Mouse (Mus musculus) gastrocnemius, adult 8-10 months (tissue): ENCODE results near the gene Rdh13. TPM values are rescaled to one million over a fixed set of nuclear protein-coding genes. Genes with fewer than 3 reads are reported as not detected.
"Not testable (repeated sequence)": the region's sequence is repeated elsewhere in the genome, so short reads cannot be mapped to it uniquely, and the experiment has no call there.

Experiments used
- DNase-seq, 2 experiments: peaks; one replicate each; pipeline ENCODE4 v3.0.0; 2022; ENCODE audit warnings: low spot score in 2 of 2
- microRNA-seq: library from miRNA; unstranded; fragments of <30 nt; microRNA quantifications from one replicate; pipeline ENCODE4 v1.2.0, GENCODE M21; 2022
- total RNA-seq, 4 experiments: library from RNA; stranded (reverse); gene quantifications; 2 replicates each; pipeline ENCODE4 v1.2.4; 2022

Rdh13 gene
- total RNA-seq, 4 experiments from 2014 or later, result 12.2 to 17.6 (median 14.3) TPM

DNA sequence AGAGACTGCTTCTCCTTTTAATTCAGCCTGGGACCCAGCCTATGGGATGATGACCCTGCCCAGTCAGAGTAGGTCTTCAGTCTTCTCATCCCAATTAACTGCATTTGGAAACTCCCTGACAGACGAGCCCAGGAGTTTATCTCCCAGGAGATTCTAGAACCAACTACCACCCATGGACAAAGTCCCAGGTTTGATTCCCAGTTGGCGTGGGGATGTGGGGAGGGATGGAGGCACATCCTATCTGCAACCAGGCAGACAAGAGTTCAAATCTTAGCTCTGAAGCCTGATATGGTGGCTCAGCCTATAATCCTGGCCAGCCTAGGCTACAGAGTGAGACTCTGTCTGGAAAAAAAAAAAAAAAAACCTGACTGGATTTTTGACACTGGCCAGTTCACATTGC lies 7.7 kb downstream of the Rdh13 start:
- DNase-seq, result no peak

DNA sequence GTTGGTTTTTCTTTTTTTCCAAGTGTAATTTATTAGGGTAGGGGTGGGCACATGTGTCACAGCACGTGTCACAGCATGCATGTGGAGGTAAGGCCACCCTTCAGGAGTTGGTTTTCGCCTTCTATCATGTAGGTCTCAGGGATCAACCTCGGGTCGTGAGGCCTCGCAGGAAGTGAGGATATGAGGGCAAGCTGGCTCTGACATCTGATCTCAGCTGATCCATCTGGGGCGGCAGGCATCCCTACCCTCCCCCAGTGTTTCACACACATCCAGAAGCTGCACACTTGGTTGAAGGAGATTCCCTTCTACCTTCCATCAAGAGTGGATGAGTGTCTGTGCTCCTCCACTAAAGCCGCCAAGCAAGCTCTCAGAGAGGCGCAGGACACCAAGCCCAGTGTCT lies 13.4 kb downstream of the Rdh13 start:
- no peak for DNase-seq

DNA sequence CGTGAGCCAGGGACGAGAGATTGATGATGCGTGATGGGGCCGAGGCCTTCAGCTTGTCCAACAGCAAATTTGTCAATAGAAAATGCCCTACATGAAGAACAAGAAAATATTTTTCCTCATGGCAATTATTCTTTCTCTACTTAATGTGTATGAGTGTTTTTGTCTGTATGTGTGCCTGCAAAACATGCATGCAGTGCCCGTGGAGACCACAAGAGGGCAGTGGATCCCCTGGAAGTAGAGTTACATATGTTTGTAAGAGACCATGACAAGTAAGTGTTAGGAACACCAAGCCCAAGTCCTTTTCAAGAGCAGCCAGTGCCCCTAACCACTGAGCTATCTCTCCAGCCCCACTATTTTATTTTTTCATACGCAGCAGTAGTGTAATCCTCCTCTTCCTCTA lies 13.9 kb downstream of the Rdh13 start:
- peak; percentile 44 to 49 for DNase-seq

- DNase-seq, result no peak
Observed at GRCm38 (mm10) chr7:4430246-4430844, 15.1 kb downstream of the Rdh13 start.

DNA sequence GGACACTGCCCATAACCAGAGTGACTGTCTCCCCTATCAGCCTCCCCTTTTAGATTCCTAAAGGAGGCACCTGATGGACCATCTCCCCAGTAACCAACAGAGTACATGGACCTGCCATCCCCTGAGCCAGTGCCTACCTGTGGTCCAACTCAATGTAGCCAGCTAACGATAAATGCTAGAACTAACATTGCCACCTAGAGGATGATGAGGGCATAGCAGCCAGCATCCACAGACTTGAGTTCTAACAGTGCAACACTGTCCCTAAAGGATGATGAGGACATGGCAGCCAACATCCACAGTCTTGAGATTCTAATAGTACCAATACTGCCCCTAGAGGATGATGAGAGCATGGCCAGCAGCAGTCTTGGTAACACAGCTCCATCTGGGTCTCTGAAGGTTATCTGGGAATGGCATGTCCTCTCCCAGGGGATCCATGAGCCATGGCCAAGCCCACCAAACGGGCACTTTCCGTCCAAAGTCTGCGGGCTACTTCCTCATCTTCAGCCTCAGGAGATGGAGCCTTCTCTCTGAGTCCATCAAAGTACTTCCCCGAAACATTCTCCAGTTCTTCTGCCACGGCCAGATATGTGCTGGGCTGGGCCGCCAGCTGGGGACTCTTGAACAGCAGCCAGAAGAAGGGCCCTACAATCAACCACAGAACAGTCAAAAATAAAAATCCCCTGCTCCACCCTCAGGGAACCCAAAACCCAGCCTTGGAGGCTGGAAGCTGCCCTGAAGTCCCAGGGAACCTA lies 18.1 kb downstream of the Rdh13 start:
- DNase-seq, result peak; percentile 79 to 82

DNA sequence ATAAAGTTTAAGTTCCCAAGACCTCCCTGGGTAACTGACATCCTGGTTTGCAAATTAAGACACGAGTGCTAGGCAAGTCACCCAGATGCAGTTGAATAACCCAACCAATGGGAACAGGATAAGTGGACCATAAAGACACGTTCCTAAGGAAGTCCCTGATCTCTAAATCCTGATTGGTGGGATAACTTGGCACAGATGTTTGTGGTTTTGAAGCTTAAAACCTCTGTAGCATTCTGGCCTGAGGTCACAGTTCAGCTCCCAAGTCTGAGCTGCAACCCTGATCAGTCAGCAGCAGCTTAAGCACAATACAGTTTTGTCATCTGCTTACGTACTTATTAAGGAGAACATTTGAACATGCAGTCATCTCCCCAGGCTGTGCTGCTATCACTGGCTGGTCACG lies 25.2 kb downstream of the Rdh13 start:
- no peak for DNase-seq

GRCm38 (mm10) chr7:4419681-4420080 lies 25.8 kb downstream of the Rdh13 start:
- no peak for DNase-seq

DNA sequence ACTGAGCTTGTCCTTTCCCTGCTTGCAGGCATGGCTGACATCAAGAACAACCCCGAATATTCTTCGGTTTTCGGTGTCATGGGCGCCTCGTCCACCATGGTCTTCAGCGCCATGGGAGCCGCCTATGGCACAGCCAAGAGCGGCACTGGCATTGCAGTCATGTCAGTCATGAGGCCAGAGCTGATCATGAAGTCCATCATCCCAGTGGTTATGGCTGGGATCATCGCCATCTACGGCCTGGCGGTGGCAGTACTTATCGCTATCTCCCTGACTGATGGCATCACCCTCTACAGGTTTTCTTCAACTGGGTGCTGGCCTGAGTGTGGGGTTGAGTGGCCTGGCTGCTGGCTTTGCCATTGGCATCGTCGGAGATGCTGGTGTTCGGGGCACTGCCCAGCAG lies 33.0 kb downstream of the Rdh13 start:
- not testable (repeated sequence) for DNase-seq

DNA sequence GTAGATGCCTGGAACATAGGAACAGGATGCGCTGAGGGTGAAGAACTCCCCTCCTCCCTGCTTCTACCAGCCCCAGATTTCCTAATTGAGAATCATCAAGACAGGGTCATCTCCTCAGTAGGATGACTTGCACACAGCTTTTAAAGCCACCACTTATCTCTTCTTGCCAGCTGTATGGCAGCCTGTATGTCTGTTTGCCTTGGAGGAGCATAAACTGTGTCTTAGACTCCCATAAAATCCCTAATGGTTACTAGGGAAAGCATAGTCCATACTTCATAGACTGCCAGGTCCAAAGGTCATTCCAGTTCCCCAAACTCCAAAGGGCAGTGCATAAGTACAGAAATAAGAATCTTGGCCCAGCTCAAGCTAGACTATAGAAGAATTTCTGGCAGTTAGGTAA lies 47.7 kb downstream of the Rdh13 start, which contains the start of gene Gp6:
Gp6 (minus strand) TSS at position 15 of the 400 bp plus-strand sequence.
- no peak for DNase-seq

Small RNAs within 50 kb of the gene (microRNA-seq; reads per million reads assigned to microRNA genes)
- gene Gm24605 (not detected), gene Gm24752 (not detected), gene Gm25349 (not detected)

Other genes starting within 250 kb of the Rdh13 start
- not detected for gene Lilra5, start 207.9 kb downstream of the Rdh13 start, total RNA-seq
- gene Ncr1, start 107.9 kb downstream of the Rdh13 start, total RNA-seq, result not detected
- under 1 TPM in 1 of 4 experiments, not detected in 3; 0.34 TPM for gene Gp6, start 47.9 kb downstream of the Rdh13 start, total RNA-seq
- gene Eps8l1, start 15.0 kb upstream of the Rdh13 start, total RNA-seq, result 1 to 10 TPM in 3 of 4 experiments, under 1 TPM in 1; 0.67 to 3.4 (median 2.3) TPM
- 10 to 100 TPM; 11.6 to 17.2 (median 16.7) TPM for gene Ppp1r12c, start 56.0 kb upstream of the Rdh13 start, total RNA-seq
- 100 to 1,000 TPM; 464 to 544 (median 482) TPM for gene Tnnt1, start 70.7 kb upstream of the Rdh13 start, total RNA-seq
- gene Tnni3, start 78.6 kb upstream of the Rdh13 start, total RNA-seq, result 1 to 10 TPM; 1.8 to 3.0 (median 2.3) TPM
- gene Dnaaf3, start 86.8 kb upstream of the Rdh13 start, total RNA-seq, result under 1 TPM in 1 of 4 experiments, not detected in 3; 0.13 TPM
- under 1 TPM in 1 of 4 experiments, not detected in 3; 0.15 TPM for gene Syt5, start 101.9 kb upstream of the Rdh13 start, total RNA-seq
- not detected for gene Ptprh, start 158.4 kb upstream of the Rdh13 start, total RNA-seq
- gene Tmem86b, start 185.8 kb upstream of the Rdh13 start, total RNA-seq, result 1 to 10 TPM; 1.4 to 2.3 (median 2.0) TPM
- 10 to 100 TPM; 48.2 to 53.4 (median 49.4) TPM for gene Ppp6r1, start 213.4 kb upstream of the Rdh13 start, total RNA-seq
- 10 to 100 TPM; 23.4 to 28.8 (median 24.4) TPM for gene Hspbp1, start 239.4 kb upstream of the Rdh13 start, total RNA-seq
- gene Brsk1, start 245.0 kb upstream of the Rdh13 start, total RNA-seq, result under 1 TPM; 0.13 to 0.49 (median 0.39) TPM